Mouse (Mus musculus): ENCODE measurements around the gene Slc25a48. TPM values are rescaled to one million over a fixed set of nuclear protein-coding genes. Genes with fewer than 3 reads are reported as not detected.

Gene Slc25a48
- polyA plus RNA-seq, 1 experiment from 2014 or later = not detected

Other genes starting within 250 kb of the Slc25a48 start
- 3.1 and 6.7 TPM in 2 replicates for gene Neurog1, start 186.2 kb upstream of the Slc25a48 start, polyA plus RNA-seq (2015; fragmentation: Nextera tagmentation; extraction: Ambion mirVana)
- 14.2 and 15.2 TPM in 2 replicates for gene Cxcl14, start 141.8 kb upstream of the Slc25a48 start, polyA plus RNA-seq (2015; fragmentation: Nextera tagmentation; extraction: Ambion mirVana)
- not detected in 2 replicates for gene Gm3045, start 11.8 kb upstream of the Slc25a48 start, polyA plus RNA-seq (2015; fragmentation: Nextera tagmentation; extraction: Ambion mirVana)
- not detected in 2 replicates for gene Il9, start 43.9 kb downstream of the Slc25a48 start, polyA plus RNA-seq (2015; fragmentation: Nextera tagmentation; extraction: Ambion mirVana)
- 2.4 and 2.9 TPM in 2 replicates for gene Fbxl21, start 84.1 kb downstream of the Slc25a48 start, polyA plus RNA-seq (2015; fragmentation: Nextera tagmentation; extraction: Ambion mirVana)
- gene Lect2, start 110.1 kb downstream of the Slc25a48 start, polyA plus RNA-seq (2015; fragmentation: Nextera tagmentation; extraction: Ambion mirVana) = not detected in 2 replicates
- 3.6 and 3.9 TPM in 2 replicates for gene Tgfbi, start 171.2 kb downstream of the Slc25a48 start, polyA plus RNA-seq (2015; fragmentation: Nextera tagmentation; extraction: Ambion mirVana)

Measured in forebrain, embryonic 15.5 days (tissue).